Mouse (Mus musculus): ENCODE results near the gene Slc37a1. TPM values are rescaled to one million over a fixed set of nuclear protein-coding genes. Genes with fewer than 3 reads are reported as not detected.

Slc37a1 gene
- total and polyA plus RNA-seq, 3 experiments, result 1.9 to 6.6 (median 2.2) TPM

DNA sequence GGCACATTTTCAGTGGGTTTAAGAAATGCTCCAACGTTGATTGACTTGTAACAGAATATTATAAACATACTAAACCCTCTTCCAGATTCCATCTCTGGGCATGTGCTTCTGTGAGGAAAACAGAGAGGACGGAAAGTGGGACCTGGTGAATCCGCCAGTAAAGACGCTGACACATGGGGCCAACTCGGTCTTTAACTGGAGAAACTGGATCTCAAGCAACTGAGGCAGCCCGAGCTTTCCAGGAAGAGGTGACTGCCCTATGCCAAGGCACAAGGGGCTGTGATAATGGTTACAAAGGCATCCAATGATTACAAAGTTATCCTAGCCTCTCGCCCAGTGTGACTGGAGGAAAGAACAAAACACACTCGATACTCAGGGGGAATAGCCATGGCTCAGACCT lies 45.4 kb upstream of the Slc37a1 start:
- Histone ChIP-seq H3K79me2 (replicated peaks; ENCODE audit: control insufficient read depth, extremely low read depth, insufficient read depth, poor library complexity, severe bottlenecking) (no peaks in the 10 kb centered on the region), H3K4me1 (ENCODE audit: control insufficient read depth in 1 of 2, insufficient read depth in 2 of 2) (peaks cover 6 to 28% of the 10 kb centered on the region in 2 experiments), H3K9ac (ENCODE audit: insufficient read depth, low read depth) (no peak overlapping the region), H3K36me3 (replicated peaks in 1 of 2; ENCODE audit: control insufficient read depth in 1 of 2, insufficient read depth in 1 of 2, low read length in 1 of 2) (no peaks in the 10 kb centered on the region), H3K4me2 (ENCODE audit: insufficient read depth, low read depth, poor library complexity, severe bottlenecking) (no peak overlapping the region), H3K4me3 (replicated peaks in 1 of 3; ENCODE audit: low read depth in 2 of 3, low read length in 2 of 3, poor library complexity in 1 of 3) (no peak overlapping the region), H3K27ac (ENCODE audit: insufficient read depth, low read depth) (no peak overlapping the region), H3K9me3 (replicated peaks; ENCODE audit: low read length) (peaks cover 16% of the 10 kb centered on the region), H3K27me3 (replicated peaks) (peaks cover 5% of the 10 kb centered on the region)
- dilution Hi-C loops (cut with MboI; ENCODE audit: extremely low pct_ligation_motif_present, extremely low pct_unique_long_range_greater_than_20kb, low sequenced_read_pairs) (no loop called here), in situ Hi-C loops (cut with MboI; ENCODE audit: low pct_ligation_motif_present, low pct_unique_long_range_greater_than_20kb, low sequenced_read_pairs) (loop anchor here (5.0 to 25.0 kb wide), 2 partner anchors 114 to 229 kb away; partner anchors contain the start of gene Tff3)
- TF ChIP-seq POLR2AphosphoS2 (IDR thresholded peaks at IDR 0.05; ENCODE audit: low read depth, low read length) (no peak), SIN3A (IDR thresholded peaks at IDR 0.05; ENCODE audit: low read length) (no peak), BHLHE40 (IDR thresholded peaks at IDR 0.05; ENCODE audit: low read depth, low read length) (no peak), ZC3H11A (IDR thresholded peaks at IDR 0.05; ENCODE audit: low read depth, low read length) (no peak), POLR2A (IDR thresholded peaks at IDR 0.05; ENCODE audit: low read depth, low read length) (no peak), TCF12 (IDR thresholded peaks at IDR 0.05; ENCODE audit: low read depth, low read length) (no peak), CHD2 (IDR thresholded peaks at IDR 0.05; ENCODE audit: low read length) (no peak), IRF4 (IDR thresholded peaks at IDR 0.05; ENCODE audit: low read depth, low read length) (no peak), MAX (IDR thresholded peaks at IDR 0.05; ENCODE audit: low read length) (no peak), PAX5 (IDR thresholded peaks at IDR 0.05; ENCODE audit: low read length) (no peak), JUND (conservative IDR thresholded peaks at IDR 0.05; ENCODE audit: low read depth, low read length) (no peak), ZKSCAN1 (IDR thresholded peaks at IDR 0.05; ENCODE audit: borderline replicate concordance, low read depth, low read length) (no peak), ELF1 (IDR thresholded peaks at IDR 0.05; ENCODE audit: low read depth, low read length) (no peak), ZNF384 (IDR thresholded peaks at IDR 0.05; ENCODE audit: low read depth, low read length) (no peak), MAZ (IDR thresholded peaks at IDR 0.05; ENCODE audit: low read depth, low read length) (no peak), MXI1 (IDR thresholded peaks at IDR 0.05; ENCODE audit: low read depth, low read length) (no peak), E2F4 (IDR thresholded peaks at IDR 0.05; ENCODE audit: insufficient replicate concordance, low read depth, low read length) (no peak), KAT2A (IDR thresholded peaks at IDR 0.05; ENCODE audit: insufficient replicate concordance, low read length) (no peak), JUN (IDR thresholded peaks at IDR 0.05; ENCODE audit: insufficient read depth, low read depth, low read length) (no peak), USF1 (IDR thresholded peaks at IDR 0.05; ENCODE audit: low read depth, low read length) (no peak)
- no peak for DNase-seq (ENCODE audit: extremely low read depth)

DNA sequence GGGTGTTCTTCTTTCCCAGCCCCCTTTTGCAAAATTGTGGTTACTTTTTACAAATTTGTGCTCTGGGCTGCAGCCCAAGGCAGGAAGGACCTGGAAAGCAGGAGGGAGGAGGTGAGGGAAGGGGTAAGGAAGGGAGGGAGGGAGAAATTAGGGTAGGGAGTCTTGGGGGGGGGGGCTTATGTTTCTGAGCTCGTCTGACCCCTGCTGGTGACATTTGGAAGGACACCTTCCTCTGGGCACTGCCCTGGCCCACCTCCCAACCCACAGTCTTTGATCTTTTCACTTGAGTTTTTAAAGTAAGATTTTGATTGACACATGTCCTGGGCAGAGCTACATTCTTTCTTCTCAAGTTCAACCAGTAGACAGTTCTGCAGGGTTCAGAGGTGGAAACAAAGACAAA lies 43.8 kb upstream of the Slc37a1 start:
- no peak overlapping the region for H3K4me2 ChIP-seq (ENCODE audit: insufficient read depth, low read depth, poor library complexity, severe bottlenecking)
- peaks cover 16% of the 10 kb centered on the region for H3K9me3 ChIP-seq (replicated peaks; ENCODE audit: low read length)
- H3K4me3 ChIP-seq (replicated peaks in 1 of 3; ENCODE audit: low read depth in 2 of 3, low read length in 2 of 3, poor library complexity in 1 of 3), result no peak overlapping the region
- no peak for DNase-seq (ENCODE audit: extremely low read depth)
- peaks cover 7% of the 10 kb centered on the region for H3K27me3 ChIP-seq (replicated peaks)
- H3K4me1 ChIP-seq (ENCODE audit: control insufficient read depth in 1 of 2, insufficient read depth in 2 of 2), result peaks cover 6 to 28% of the 10 kb centered on the region in 2 experiments
- no peak overlapping the region for H3K27ac ChIP-seq (ENCODE audit: insufficient read depth, low read depth)
- TF ChIP-seq MAZ (IDR thresholded peaks at IDR 0.05; ENCODE audit: low read depth, low read length) (0 out of 2 replicates have a peak, but pooled peaks have one; percentile 23), NRF1 (IDR thresholded peaks at IDR 0.05; ENCODE audit: low read depth, low read length) (no peak), ZC3H11A (IDR thresholded peaks at IDR 0.05; ENCODE audit: low read depth, low read length) (no peak), CTCF (conservative IDR thresholded peaks at IDR 0.05 in 1 of 2, IDR thresholded peaks at IDR 0.05 in 1 of 2; ENCODE audit: low read depth in 2 of 2, low read length in 2 of 2) (peak; percentile 15 to 53; a peak in 2 of 4 replicates), ETS1 (conservative IDR thresholded peaks at IDR 0.05; ENCODE audit: low read depth, low read length) (no peak), KAT2A (IDR thresholded peaks at IDR 0.05; ENCODE audit: insufficient replicate concordance, low read length) (no peak), PAX5 (IDR thresholded peaks at IDR 0.05; ENCODE audit: low read length) (no peak), JUND (conservative IDR thresholded peaks at IDR 0.05; ENCODE audit: low read depth, low read length) (no peak), SMC3 (IDR thresholded peaks at IDR 0.05; ENCODE audit: low read depth, low read length) (peak; percentile 57), POLR2A (IDR thresholded peaks at IDR 0.05; ENCODE audit: low read depth, low read length) (no peak), MYC (IDR thresholded peaks at IDR 0.05; ENCODE audit: low read depth, low read length) (no peak), ZKSCAN1 (IDR thresholded peaks at IDR 0.05; ENCODE audit: borderline replicate concordance, low read depth, low read length) (no peak)
- in situ Hi-C loops (cut with MboI; ENCODE audit: low pct_ligation_motif_present, low pct_unique_long_range_greater_than_20kb, low sequenced_read_pairs), result loop anchor here (5.0 to 25.0 kb wide), 2 partner anchors 115 to 230 kb away; partner anchors contain the start of gene Tff3
- dilution Hi-C loops (cut with MboI; ENCODE audit: extremely low pct_ligation_motif_present, extremely low pct_unique_long_range_greater_than_20kb, low sequenced_read_pairs), result no loop called here
- H3K79me2 ChIP-seq (replicated peaks; ENCODE audit: control insufficient read depth, extremely low read depth, insufficient read depth, poor library complexity, severe bottlenecking), result no peaks in the 10 kb centered on the region
- H3K9ac ChIP-seq (ENCODE audit: insufficient read depth, low read depth), result no peak overlapping the region
- H3K36me3 ChIP-seq (replicated peaks in 1 of 2; ENCODE audit: control insufficient read depth in 1 of 2, insufficient read depth in 1 of 2, low read length in 1 of 2), result no peaks in the 10 kb centered on the region
